Mouse (Mus musculus) cortical plate, adult 2 months (tissue): ENCODE data around the gene Lingo4.

Experiments
- CTCF ChIP-seq: fragments of 200-500 bp; IDR thresholded peaks from 2 replicates; pipeline ENCODE4 v1.5.1; 2011; ENCODE audit warnings: mild to moderate bottlenecking, control low read depth, low read length; ENCODE audit not compliant: insufficient read depth; ENCODE audit errors: extremely low read depth
- POLR2A ChIP-seq: fragments of 200-500 bp; IDR thresholded peaks from 2 replicates; pipeline ENCODE4 v1.6.1; 2011; ENCODE audit warnings: mild to moderate bottlenecking, low read length, control low read depth; ENCODE audit not compliant: insufficient read depth; ENCODE audit errors: extremely low read depth

DNA sequence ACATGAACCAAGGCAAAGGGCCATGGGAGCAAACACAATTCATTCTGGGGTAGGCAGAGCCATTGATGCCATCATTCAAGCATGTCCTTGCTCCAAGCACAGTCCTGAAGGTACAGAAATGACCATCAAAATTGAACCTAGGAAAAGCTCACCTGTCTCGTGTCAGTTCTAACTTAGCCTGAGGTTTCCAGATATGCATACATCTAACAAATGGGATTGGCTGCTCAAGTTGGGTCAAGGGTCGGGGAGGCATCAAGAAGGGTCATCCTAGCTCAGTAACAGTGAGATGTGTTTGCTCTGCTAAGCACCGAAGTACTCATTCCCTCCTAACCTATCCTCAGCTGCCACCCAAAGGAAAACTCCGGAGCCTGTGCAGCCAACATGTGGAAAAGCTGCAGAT is 1.5 kb upstream of the Lingo4 start:
- TF ChIP-seq CTCF (no peak), POLR2A (no peak)
